In the genomic region with DNA sequence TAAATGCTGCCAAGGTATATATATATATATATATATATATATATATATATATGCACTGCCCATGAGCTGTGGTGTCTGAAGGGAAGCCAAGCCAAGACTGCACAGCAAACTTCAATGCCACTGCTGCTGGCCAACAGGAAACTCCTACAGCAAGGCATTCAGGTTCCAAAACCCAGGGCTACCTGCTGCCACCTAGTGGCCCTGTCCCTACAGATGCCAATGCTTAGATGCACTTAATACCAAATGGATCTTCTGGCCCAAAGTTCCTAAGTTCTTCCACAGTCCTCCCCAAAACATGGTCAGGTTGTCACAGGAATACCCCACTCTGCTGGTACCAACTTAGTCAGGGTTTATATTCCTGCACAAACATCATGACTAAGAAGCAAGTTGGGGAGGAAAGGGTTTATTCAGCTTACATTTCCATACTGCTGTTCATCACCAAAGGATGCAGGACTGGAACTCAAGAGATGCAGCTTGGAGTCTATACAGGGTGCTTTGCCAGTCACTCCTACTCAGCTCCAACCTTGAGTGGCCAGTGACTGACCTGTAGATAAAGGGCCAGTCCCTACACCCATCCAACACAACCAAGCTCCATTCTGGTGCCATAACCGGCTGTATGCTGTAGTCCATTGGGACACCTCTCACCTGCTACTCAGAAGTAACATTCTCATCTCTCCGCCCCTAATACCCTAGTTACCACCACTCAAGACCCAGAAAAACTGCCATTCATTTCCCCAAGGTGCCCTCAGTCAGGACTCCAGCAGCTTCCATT, we compare ENCODE assay signal across 8 mouse cellular contexts. TPM values are rescaled to one million over a fixed set of nuclear protein-coding genes. Genes with fewer than 3 reads are reported as not detected.
DNase-seq lines count a peak whose midpoint lies in the region; ATAC-seq lines count a peak whose summit lies in the region.

No protein-coding gene starts in this region.

- WGBS in forebrain, embryonic 16.5 days, result 69% methylated on average over 2 of the region's 2 CpGs

- H3K9me3 ChIP-seq in forebrain, embryonic 16.5 days (ENCODE audit: control insufficient read depth, low read length), result no peaks in the 10 kb centered on the region

- H3K27me3 ChIP-seq in forebrain, embryonic 16.5 days (replicated peaks; ENCODE audit: control insufficient read depth, insufficient read depth, low read length), result no peaks in the 10 kb centered on the region

- H3K36me3 ChIP-seq in forebrain, embryonic 16.5 days (ENCODE audit: control insufficient read depth, insufficient read depth), result peaks cover 20% of the 10 kb centered on the region

- peaks cover 25% of the 10 kb centered on the region for H3K4me1 ChIP-seq in forebrain, embryonic 16.5 days (replicated peaks; ENCODE audit: control insufficient read depth, insufficient read depth, low read length)

- DNase-seq in NIH3T3 (ENCODE audit: low read depth), result peak; percentile 94
- DNase-seq in cerebellum, adult 11-12 months, result peak; percentile 79
- peak; percentile 70 for DNase-seq in left cerebral cortex, adult 11 months (ENCODE audit: low spot score)
- peak; percentile 81 for DNase-seq in lung, postnatal 25 days (ENCODE audit: low spot score)
- peak; percentile 64 for DNase-seq in right cerebral cortex, postnatal 25 days
- DNase-seq in urinary bladder, postnatal 36 days (ENCODE audit: low spot score in 2 of 2), result peak; percentile 61 to 82

- H3K4me2 ChIP-seq in forebrain, embryonic 16.5 days (ENCODE audit: low read length), result no peak overlapping the region

- H3K9ac ChIP-seq in forebrain, embryonic 16.5 days (replicated peaks; ENCODE audit: low read depth, low read length), result no peak overlapping the region

- no peak overlapping the region for H3K4me3 ChIP-seq in forebrain, embryonic 16.5 days (replicated peaks; ENCODE audit: low read length)

- H3K27ac ChIP-seq in forebrain, embryonic 16.5 days (ENCODE audit: low read length), result no peak overlapping the region

- ATAC-seq in forebrain, embryonic 16.5 days, result peak; percentile 46; the same call in 1 of the 2 replicates
- ATAC-seq in hematopoietic stem cell, adult 5-6 weeks (replicated peaks in 1 of 2; ENCODE audit: insufficient read depth in 1 of 2, low FRiP score in 2 of 2, low TSS enrichment in 1 of 2, low read depth in 1 of 2, poor library complexity in 2 of 2, severe bottlenecking in 2 of 2), result peak; percentile 76 to 77

RNA-seq across cellular contexts. Expression of a gene that starts 5.6 kb away (rescaled TPM):
- not detected in 2 replicates for polyA plus RNA-seq in forebrain, embryonic 16.5 days (2015; fragmentation: Nextera tagmentation; extraction: Ambion mirVana)
- total RNA-seq in hematopoietic stem cell, adult 5-6 weeks (2017), result not detected in 2 replicates

RNA-seq across cellular contexts. Expression of a gene that starts 6.1 kb away (rescaled TPM):
- 272 and 293 TPM in 2 replicates for polyA plus RNA-seq in forebrain, embryonic 16.5 days (2015; fragmentation: Nextera tagmentation; extraction: Ambion mirVana)
- total RNA-seq in hematopoietic stem cell, adult 5-6 weeks (2017), result 126 and 211 TPM in 2 replicates

RNA-seq across cellular contexts. Expression of a gene that starts 7.0 kb away (rescaled TPM):
- 467 and 512 TPM in 2 replicates for polyA plus RNA-seq in forebrain, embryonic 16.5 days (2015; fragmentation: Nextera tagmentation; extraction: Ambion mirVana)
- total RNA-seq in hematopoietic stem cell, adult 5-6 weeks (2017), result 2,185 and 3,551 TPM in 2 replicates

RNA-seq across cellular contexts. Expression of a gene that starts 25.9 kb away (rescaled TPM):
- 32.9 and 44.2 TPM in 2 replicates for polyA plus RNA-seq in forebrain, embryonic 16.5 days (2015; fragmentation: Nextera tagmentation; extraction: Ambion mirVana)
- total RNA-seq in hematopoietic stem cell, adult 5-6 weeks (2017), result 0.25 TPM in 1 of 2 replicates, not detected in the other
